Mouse (Mus musculus) myocyte (in vitro differentiated cells): ENCODE measurements at regions not wholly inside any gene's neighbourhood (a gene's known extent, or its start where the extent isn't known, plus 50 kb on each side); places are given as distances from the start of the nearest gene placed in this dataset.

ENCODE experiments used
- H3K27me3 ChIP-seq: one replicate; pipeline ENCODE4 v1.6.1; 2011; ENCODE audit not compliant: control insufficient read depth, insufficient read depth, insufficient read length
- H3K36me3 ChIP-seq: one replicate; pipeline ENCODE4 v1.6.1; 2011; ENCODE audit not compliant: control insufficient read depth, insufficient read depth
- H3K4me2 ChIP-seq: one replicate; pipeline ENCODE4 v1.6.1; 2011; ENCODE audit warnings: low read depth, control low read depth
- H3K4me3 ChIP-seq: one replicate; pipeline ENCODE4 v1.5.1; 2011; ENCODE audit warnings: mild to moderate bottlenecking, control low read depth, moderate library complexity
- H3K79me2 ChIP-seq: one replicate; pipeline ENCODE4 v1.6.1; 2011; ENCODE audit not compliant: control insufficient read depth, insufficient read depth
- H3ac ChIP-seq: one replicate; pipeline ENCODE4 v1.6.1; 2011; ENCODE audit not compliant: control insufficient read depth, insufficient read length
- CEBPB ChIP-seq: IDR thresholded peaks from 2 replicates; pipeline ENCODE4 v1.6.1; 2011; ENCODE audit warnings: mild to moderate bottlenecking, moderate library complexity; ENCODE audit not compliant: poor library complexity, insufficient read depth, severe bottlenecking
- E2F4 ChIP-seq: IDR thresholded peaks from one replicate; pipeline ENCODE4 v1.6.1; 2011; ENCODE audit warnings: mild to moderate bottlenecking, control low read depth, moderate library complexity; ENCODE audit not compliant: insufficient read depth
- MAX ChIP-seq: IDR thresholded peaks from one replicate; pipeline ENCODE4 v1.6.1; 2011; ENCODE audit warnings: low read depth, mild to moderate bottlenecking, control low read depth
- MYOD1 ChIP-seq, 3 experiments: IDR thresholded peaks; one replicate each; pipeline ENCODE4 v1.6.1; 2011; ENCODE audit warnings: control low read depth in 2 of 3, low read depth in 2 of 3, mild to moderate bottlenecking in 2 of 3, moderate library complexity in 1 of 3; ENCODE audit not compliant: insufficient read length in 2 of 3, control insufficient read depth in 1 of 3
- MYOG ChIP-seq, 3 experiments: IDR thresholded peaks; one replicate each; pipeline ENCODE4 v1.6.1; 2011; ENCODE audit warnings: control low read depth in 2 of 3, low read depth in 2 of 3, mild to moderate bottlenecking in 2 of 3; ENCODE audit not compliant: insufficient read length in 2 of 3, control insufficient read depth in 1 of 3, insufficient read depth in 1 of 3
- POLR2A ChIP-seq: IDR thresholded peaks from one replicate; pipeline ENCODE4 v1.6.1; 2011; ENCODE audit warnings: low read depth, mild to moderate bottlenecking, control low read depth, moderate library complexity; ENCODE audit not compliant: insufficient read length
- POLR2AphosphoS2 ChIP-seq: IDR thresholded peaks from one replicate; pipeline ENCODE4 v1.6.1; 2011; ENCODE audit warnings: low read depth, control low read depth; ENCODE audit not compliant: insufficient read length
- REST ChIP-seq: IDR thresholded peaks from one replicate; pipeline ENCODE4 v1.6.1; 2011; ENCODE audit warnings: mild to moderate bottlenecking, control low read depth, moderate library complexity; ENCODE audit not compliant: insufficient read depth, insufficient read length
- SRF ChIP-seq: IDR thresholded peaks from one replicate; pipeline ENCODE4 v1.6.1; 2011; ENCODE audit warnings: low read depth; ENCODE audit not compliant: control insufficient read depth, insufficient read length
- TCF12 ChIP-seq: IDR thresholded peaks from one replicate; pipeline ENCODE4 v1.6.1; 2011; ENCODE audit warnings: mild to moderate bottlenecking, control low read depth; ENCODE audit not compliant: poor library complexity, insufficient read depth, severe bottlenecking
- TCF3 ChIP-seq: IDR thresholded peaks from one replicate; pipeline ENCODE4 v1.6.1; 2011; ENCODE audit warnings: low read depth, control low read depth; ENCODE audit not compliant: insufficient read length
- USF1 ChIP-seq: IDR thresholded peaks from one replicate; pipeline ENCODE4 v1.6.1; 2011; ENCODE audit warnings: low read depth, mild to moderate bottlenecking, control low read depth, moderate library complexity

DNA sequence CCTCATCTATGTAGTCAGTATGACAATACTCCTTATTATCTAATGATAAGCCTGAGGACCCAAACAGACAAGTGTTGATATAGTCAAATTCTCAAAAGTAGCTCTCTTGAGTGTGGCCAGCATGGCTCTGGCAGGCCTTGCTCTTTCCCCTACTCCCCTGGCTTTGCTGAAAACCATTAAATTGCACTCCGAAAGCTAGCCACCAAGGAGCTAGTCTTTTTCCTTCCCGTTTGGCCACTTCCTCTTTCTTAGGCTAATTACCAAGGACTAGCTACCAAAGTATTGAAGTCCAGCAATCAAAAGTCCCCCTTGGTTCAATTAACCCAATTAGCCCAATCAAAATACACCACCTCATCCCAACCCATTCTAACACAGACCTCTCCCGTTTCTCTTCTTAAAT is 802.6 kb upstream of the 4930452B06Rik start:
- Histone ChIP-seq H3ac (no peak overlapping the region), H3K4me2 (no peak overlapping the region), H3K79me2 (no peaks in the 10 kb centered on the region), H3K27me3 (no peaks in the 10 kb centered on the region), H3K4me3 (no peak overlapping the region), H3K36me3 (no peaks in the 10 kb centered on the region)
- TF ChIP-seq TCF12, result no peak
- no peak for TF ChIP-seq MAX
- no peak for TF ChIP-seq POLR2A
- TF ChIP-seq E2F4, result no peak
- no peak for TF ChIP-seq MYOD1 (IDR thresholded peaks at IDR 0.05; ENCODE audit: control insufficient read depth in 1 of 3, insufficient read length in 2 of 3, low read depth in 2 of 3)
- no peak for TF ChIP-seq CEBPB
- TF ChIP-seq SRF, result no peak
- no peak for TF ChIP-seq USF1
- no peak for TF ChIP-seq REST
- no peak for TF ChIP-seq POLR2AphosphoS2
- no peak for TF ChIP-seq MYOG (IDR thresholded peaks at IDR 0.05; ENCODE audit: control insufficient read depth in 1 of 3, insufficient read depth in 1 of 3, insufficient read length in 2 of 3, low read depth in 2 of 3)
- TF ChIP-seq TCF3, result no peak

DNA sequence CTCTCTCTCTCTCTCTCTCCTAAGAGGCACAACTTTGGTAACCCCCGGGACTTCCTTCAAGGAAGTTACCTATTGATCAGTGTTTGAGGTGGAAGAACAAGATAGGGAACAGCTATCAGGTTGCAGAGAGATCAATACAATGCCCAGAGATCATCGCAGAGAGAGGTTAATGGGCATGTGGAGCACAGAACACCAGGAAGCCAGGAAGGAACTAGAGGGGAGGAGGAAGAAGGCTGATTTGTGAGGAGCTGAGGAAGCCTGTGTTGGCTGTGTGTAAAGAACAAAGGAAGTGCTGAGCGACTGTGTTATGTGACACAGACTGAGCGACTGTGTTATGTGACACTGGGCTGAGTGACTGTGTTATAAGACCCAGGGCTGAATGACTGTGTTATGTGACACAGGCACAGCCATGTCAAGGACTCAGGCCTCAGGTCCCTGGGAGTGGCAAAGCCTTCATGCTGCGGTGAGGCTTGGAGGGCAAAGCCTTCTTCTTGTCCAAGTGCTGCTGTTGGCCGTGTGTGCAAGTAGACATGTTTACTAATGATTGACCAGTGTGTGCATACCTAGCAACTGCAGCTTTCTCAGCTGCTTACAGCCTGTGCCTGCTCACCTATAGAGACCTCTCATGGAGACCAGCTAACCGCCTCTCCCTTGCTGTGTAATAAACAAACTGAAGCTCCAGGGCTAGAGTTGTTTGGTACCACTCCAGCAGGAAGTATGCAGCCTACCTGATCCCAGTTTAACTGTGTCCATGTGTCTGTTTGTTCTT is 801.8 kb upstream of the 4930452B06Rik start:
- H3K79me2 ChIP-seq, result no peaks in the 10 kb centered on the region
- H3K36me3 ChIP-seq, result no peaks in the 10 kb centered on the region
- H3K4me3 ChIP-seq, result no peak overlapping the region
- no peak for TF ChIP-seq MYOD1 (IDR thresholded peaks at IDR 0.05; ENCODE audit: control insufficient read depth in 1 of 3, insufficient read length in 2 of 3, low read depth in 2 of 3)
- no peak for TF ChIP-seq TCF12
- TF ChIP-seq POLR2AphosphoS2, result no peak
- TF ChIP-seq MAX, result no peak
- TF ChIP-seq CEBPB, result no peak
- no peak for TF ChIP-seq MYOG (IDR thresholded peaks at IDR 0.05; ENCODE audit: control insufficient read depth in 1 of 3, insufficient read depth in 1 of 3, insufficient read length in 2 of 3, low read depth in 2 of 3)
- TF ChIP-seq POLR2A, result no peak
- TF ChIP-seq TCF3, result no peak
- no peak for TF ChIP-seq REST
- no peak for TF ChIP-seq SRF
- no peak for TF ChIP-seq USF1
- TF ChIP-seq E2F4, result no peak
- no peak overlapping the region for H3K4me2 ChIP-seq
- H3K27me3 ChIP-seq, result no peaks in the 10 kb centered on the region
- no peak overlapping the region for H3ac ChIP-seq

DNA sequence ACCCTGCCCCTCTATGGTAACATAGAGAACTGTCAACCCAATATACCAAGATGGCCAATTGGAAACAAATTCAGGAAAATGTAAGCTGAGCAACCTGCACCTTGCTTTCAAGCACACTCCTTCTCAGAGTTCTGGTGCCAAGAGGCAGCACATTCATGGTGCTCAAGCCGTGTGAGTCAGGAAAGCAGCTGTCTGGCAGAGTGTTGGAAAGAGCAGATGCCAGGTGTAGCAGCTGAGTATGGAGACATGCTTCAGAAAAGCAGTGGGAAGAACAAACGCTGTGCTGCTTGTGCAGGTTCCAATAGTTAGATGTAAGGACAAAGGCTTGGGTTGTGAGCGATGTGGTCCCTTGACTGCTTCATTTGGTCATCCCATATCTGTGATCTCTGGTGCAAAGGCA is 794.0 kb upstream of the 4930452B06Rik start:
- H3K27me3 ChIP-seq, result no peaks in the 10 kb centered on the region
- no peak overlapping the region for H3K4me2 ChIP-seq
- H3K36me3 ChIP-seq, result no peaks in the 10 kb centered on the region
- H3ac ChIP-seq, result no peak overlapping the region
- H3K4me3 ChIP-seq, result no peak overlapping the region
- H3K79me2 ChIP-seq, result no peaks in the 10 kb centered on the region
- TF ChIP-seq TCF12 (peak; percentile 71), TCF3 (peak; percentile 79), POLR2A (no peak), USF1 (no peak), MAX (no peak), MYOD1 (IDR thresholded peaks at IDR 0.05; ENCODE audit: control insufficient read depth in 1 of 3, insufficient read length in 2 of 3, low read depth in 2 of 3) (peak; percentile 36 to 96 (median 94)), MYOG (IDR thresholded peaks at IDR 0.05; ENCODE audit: control insufficient read depth in 1 of 3, insufficient read depth in 1 of 3, insufficient read length in 2 of 3, low read depth in 2 of 3) (peak; percentile 73 to 97 (median 92)), CEBPB (no peak)

DNA sequence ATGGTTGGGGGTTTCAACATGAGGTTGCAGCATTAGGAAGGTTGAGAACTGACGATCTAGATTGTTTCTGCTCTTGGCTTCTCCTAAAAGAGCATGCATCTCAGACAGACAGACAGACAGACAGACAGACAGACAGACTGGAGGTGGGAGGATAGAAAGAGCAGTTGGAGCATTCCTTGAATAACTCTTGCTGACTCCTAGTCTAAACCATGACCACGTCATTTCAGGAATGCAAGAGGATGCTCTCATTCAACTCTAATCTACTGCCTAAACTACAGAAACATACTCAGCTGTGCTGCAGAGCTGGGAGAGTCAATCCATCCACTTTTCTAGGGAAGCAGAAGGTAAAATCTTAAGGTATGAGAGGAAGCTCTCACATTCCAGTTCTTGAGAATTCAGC is 792.8 kb upstream of the 4930452B06Rik start:
- TF ChIP-seq POLR2AphosphoS2, result no peak
- TF ChIP-seq SRF, result no peak
- no peak for TF ChIP-seq USF1
- no peak for TF ChIP-seq MYOG (IDR thresholded peaks at IDR 0.05; ENCODE audit: control insufficient read depth in 1 of 3, insufficient read depth in 1 of 3, insufficient read length in 2 of 3, low read depth in 2 of 3)
- no peak for TF ChIP-seq MYOD1 (IDR thresholded peaks at IDR 0.05; ENCODE audit: control insufficient read depth in 1 of 3, insufficient read length in 2 of 3, low read depth in 2 of 3)
- TF ChIP-seq E2F4, result no peak
- TF ChIP-seq POLR2A, result no peak
- no peak for TF ChIP-seq TCF3
- no peak for TF ChIP-seq TCF12
- TF ChIP-seq REST, result no peak
- no peak for TF ChIP-seq CEBPB
- no peak for TF ChIP-seq MAX
- no peak overlapping the region for H3K4me2 ChIP-seq
- H3K36me3 ChIP-seq, result no peaks in the 10 kb centered on the region
- no peak overlapping the region for H3ac ChIP-seq
- no peak overlapping the region for H3K4me3 ChIP-seq
- H3K27me3 ChIP-seq, result no peaks in the 10 kb centered on the region
- H3K79me2 ChIP-seq, result no peaks in the 10 kb centered on the region
